Mouse (Mus musculus): ENCODE measurements around the gene Znrf1. TPM values are rescaled to one million over a fixed set of nuclear protein-coding genes. Genes with fewer than 3 reads are reported as not detected.

The Znrf1 gene
- polyA plus RNA-seq, 1 experiment, result 124 TPM

DNA sequence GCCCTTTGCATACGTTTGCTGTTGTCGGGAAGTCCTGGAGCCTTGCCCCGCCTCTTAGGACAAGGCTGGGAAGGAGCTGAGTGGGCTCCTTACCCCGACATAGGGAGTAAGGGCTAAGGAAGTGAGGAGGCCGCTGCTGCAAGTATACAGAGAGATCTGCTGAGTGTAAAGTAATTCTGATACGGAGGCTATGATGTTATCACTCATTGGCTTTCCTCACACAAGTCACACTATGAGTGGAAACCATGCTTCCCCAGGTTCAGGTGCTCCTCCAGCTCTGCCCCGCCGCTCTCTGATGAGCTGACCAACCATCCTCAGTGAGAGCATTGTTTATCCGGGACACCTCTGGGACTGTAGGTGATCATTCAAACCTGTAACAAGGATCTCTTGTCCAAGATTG is 30.4 kb downstream of the Znrf1 start:
- Histone ChIP-seq H3K4me3 (replicated peaks; ENCODE audit: control insufficient read depth, low read depth, low read length) (no peak overlapping the region), H3K4me1 (ENCODE audit: control insufficient read depth, insufficient read depth, low read length) (peaks cover 4% of the 10 kb centered on the region), H3K27ac (ENCODE audit: control insufficient read depth, insufficient read depth, low read depth, low read length, poor library complexity) (no peak overlapping the region; the same call in 1 of the 2 replicates)
- TF ChIP-seq POLR2A (IDR thresholded peaks at IDR 0.05; ENCODE audit: borderline replicate concordance, control insufficient read depth, low read depth, low read length) (no peak), CTCF (IDR thresholded peaks at IDR 0.05; ENCODE audit: control insufficient read depth, insufficient read depth, low read length) (no peak)
- WGBS, result 58% methylated on average over 9 of the region's 9 CpGs

DNA sequence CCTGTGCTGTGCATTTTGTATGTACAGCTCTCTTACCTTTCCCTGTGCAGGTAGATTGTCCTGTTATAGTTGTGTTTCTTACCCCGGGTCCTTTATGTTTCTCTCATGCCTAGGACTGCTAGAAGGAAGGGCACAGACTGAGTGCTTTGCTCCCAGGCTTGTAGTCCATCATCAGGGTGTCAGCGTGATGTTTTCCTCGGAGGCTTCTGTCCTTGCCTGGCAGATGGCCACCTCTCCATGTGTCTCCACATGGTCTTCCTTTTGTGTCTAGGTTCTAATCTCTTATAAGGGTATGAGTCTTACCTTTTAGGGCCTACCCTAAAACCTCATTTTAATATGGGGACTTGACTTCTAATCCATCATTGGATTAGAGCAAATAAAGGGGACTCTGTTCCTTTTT is 31.7 kb downstream of the Znrf1 start:
- Histone ChIP-seq H3K4me1 (ENCODE audit: control insufficient read depth, insufficient read depth, low read length) (peaks cover 4% of the 10 kb centered on the region), H3K4me3 (replicated peaks; ENCODE audit: control insufficient read depth, low read depth, low read length) (no peak overlapping the region), H3K27ac (ENCODE audit: control insufficient read depth, insufficient read depth, low read depth, low read length, poor library complexity) (no peak overlapping the region)
- TF ChIP-seq POLR2A (IDR thresholded peaks at IDR 0.05; ENCODE audit: borderline replicate concordance, control insufficient read depth, low read depth, low read length), result no peak
- no peak for TF ChIP-seq CTCF (IDR thresholded peaks at IDR 0.05; ENCODE audit: control insufficient read depth, insufficient read depth, low read length)
- WGBS, result 81% methylated on average over 3 of the region's 3 CpGs

DNA sequence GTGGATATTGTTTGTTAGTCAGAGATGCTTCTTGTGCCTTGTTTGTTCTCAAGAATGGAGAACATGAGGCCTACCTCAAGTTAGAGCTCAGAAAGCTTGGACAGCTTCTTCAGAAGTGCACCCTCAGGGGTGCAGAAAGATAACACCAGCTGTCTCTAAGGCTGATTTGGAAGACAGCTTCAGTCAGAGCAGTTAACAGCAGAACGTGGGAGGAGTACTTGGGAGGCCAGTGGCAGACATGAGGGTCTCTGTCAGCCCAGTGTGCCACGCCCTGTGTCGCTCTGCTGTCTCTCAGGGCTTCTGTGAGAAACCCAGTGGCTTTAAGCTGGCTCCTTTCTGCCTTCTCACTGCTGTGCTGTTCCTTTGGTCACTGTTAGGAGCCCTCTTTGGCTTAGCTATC is 32.1 kb downstream of the Znrf1 start:
- peak overlapping the region; percentile 62 for H3K27ac ChIP-seq (ENCODE audit: control insufficient read depth, insufficient read depth, low read depth, low read length, poor library complexity)
- H3K4me3 ChIP-seq (replicated peaks; ENCODE audit: control insufficient read depth, low read depth, low read length), result no peak overlapping the region
- TF ChIP-seq POLR2A (IDR thresholded peaks at IDR 0.05; ENCODE audit: borderline replicate concordance, control insufficient read depth, low read depth, low read length) (no peak), CTCF (IDR thresholded peaks at IDR 0.05; ENCODE audit: control insufficient read depth, insufficient read depth, low read length) (no peak)
- 68% methylated on average over 3 of the region's 3 CpGs for WGBS
- peaks cover 4% of the 10 kb centered on the region for H3K4me1 ChIP-seq (ENCODE audit: control insufficient read depth, insufficient read depth, low read length)

DNA sequence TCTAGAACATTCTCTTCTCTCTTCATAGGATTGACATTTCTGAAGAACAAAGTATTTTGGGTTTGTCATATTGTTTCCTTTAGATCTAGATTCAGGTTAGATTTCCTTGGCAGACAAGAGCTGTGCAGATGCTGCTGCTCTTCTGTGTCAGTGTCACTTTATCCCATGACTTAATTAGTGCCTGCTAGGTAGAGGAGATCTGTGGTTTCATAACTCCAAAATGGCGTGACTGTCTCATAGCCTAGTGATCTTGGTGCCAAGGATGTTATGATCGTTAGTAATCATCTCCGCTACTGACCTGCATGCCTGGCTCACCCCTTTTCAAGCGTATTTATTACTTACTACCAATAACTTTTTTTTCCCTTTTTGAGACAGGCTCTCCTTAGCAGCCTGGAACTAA is 34.0 kb downstream of the Znrf1 start:
- Histone ChIP-seq H3K4me3 (replicated peaks; ENCODE audit: control insufficient read depth, low read depth, low read length) (no peak overlapping the region), H3K4me1 (ENCODE audit: control insufficient read depth, insufficient read depth, low read length) (no peaks in the 10 kb centered on the region; the same call in 1 of the 2 replicates), H3K27ac (ENCODE audit: control insufficient read depth, insufficient read depth, low read depth, low read length, poor library complexity) (no peak overlapping the region)
- TF ChIP-seq CTCF (IDR thresholded peaks at IDR 0.05; ENCODE audit: control insufficient read depth, insufficient read depth, low read length) (no peak), POLR2A (IDR thresholded peaks at IDR 0.05; ENCODE audit: borderline replicate concordance, control insufficient read depth, low read depth, low read length) (no peak)
- WGBS, result 75% methylated on average over 4 of the region's 4 CpGs

DNA sequence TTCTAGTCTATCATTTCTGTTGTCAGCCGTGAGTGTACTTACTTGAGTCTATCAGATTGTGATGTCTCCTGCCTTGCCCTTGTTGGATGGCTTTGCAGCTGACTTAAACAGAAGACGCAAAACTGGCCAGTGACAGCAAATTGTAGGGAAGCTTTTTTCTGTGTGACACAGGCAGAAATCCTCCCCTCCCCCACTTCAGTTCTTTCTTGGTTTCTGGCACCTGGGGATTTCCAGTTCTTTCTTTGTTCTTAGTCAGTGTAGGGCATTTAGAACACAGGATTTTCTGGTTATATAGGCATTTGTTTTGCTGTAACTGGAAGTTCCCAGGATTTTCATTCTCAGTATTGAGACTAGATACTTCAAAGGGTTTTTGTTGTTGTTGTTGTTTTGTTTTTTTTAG is 34.5 kb downstream of the Znrf1 start:
- 61% methylated on average over 2 of the region's 2 CpGs for WGBS
- H3K27ac ChIP-seq (ENCODE audit: control insufficient read depth, insufficient read depth, low read depth, low read length, poor library complexity), result no peak overlapping the region

DNA sequence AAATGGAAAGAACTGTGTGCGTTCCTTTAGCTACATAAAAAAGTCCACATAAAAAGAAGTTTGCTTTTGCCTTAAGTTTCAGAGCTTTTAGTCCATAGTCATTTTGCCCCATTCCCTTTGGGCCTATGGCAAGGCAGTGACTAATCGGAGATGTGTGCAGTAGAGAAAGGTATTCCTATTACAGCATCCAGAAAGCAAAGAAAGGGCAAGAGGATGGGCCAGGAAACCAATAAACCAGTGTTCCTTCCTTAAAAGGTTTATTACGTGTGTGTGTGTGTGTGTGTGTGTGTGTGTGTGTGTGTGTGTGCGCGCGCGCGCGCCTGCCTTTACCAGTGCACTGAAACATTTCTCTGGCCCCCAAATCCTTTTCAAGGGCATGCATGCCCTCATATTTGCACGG is 35.8 kb downstream of the Znrf1 start:
- Histone ChIP-seq H3K27ac (ENCODE audit: control insufficient read depth, insufficient read depth, low read depth, low read length, poor library complexity) (no peak overlapping the region), H3K4me3 (replicated peaks; ENCODE audit: control insufficient read depth, low read depth, low read length) (no peak overlapping the region), H3K4me1 (ENCODE audit: control insufficient read depth, insufficient read depth, low read length) (no peaks in the 10 kb centered on the region; the same call in 1 of the 2 replicates)
- WGBS, result 58% methylated on average over 10 of the region's 10 CpGs
- no peak for TF ChIP-seq CTCF (IDR thresholded peaks at IDR 0.05; ENCODE audit: control insufficient read depth, insufficient read depth, low read length)
- TF ChIP-seq POLR2A (IDR thresholded peaks at IDR 0.05; ENCODE audit: borderline replicate concordance, control insufficient read depth, low read depth, low read length), result no peak

More for the DNA sequence above, 34.5 kb downstream of the Znrf1 start:
- Histone ChIP-seq H3K4me1 (ENCODE audit: control insufficient read depth, insufficient read depth, low read length) (no peaks in the 10 kb centered on the region; the same call in 1 of the 2 replicates), H3K4me3 (replicated peaks; ENCODE audit: control insufficient read depth, low read depth, low read length) (no peak overlapping the region)
- TF ChIP-seq CTCF (IDR thresholded peaks at IDR 0.05; ENCODE audit: control insufficient read depth, insufficient read depth, low read length), result no peak
- no peak for TF ChIP-seq POLR2A (IDR thresholded peaks at IDR 0.05; ENCODE audit: borderline replicate concordance, control insufficient read depth, low read depth, low read length)

DNA sequence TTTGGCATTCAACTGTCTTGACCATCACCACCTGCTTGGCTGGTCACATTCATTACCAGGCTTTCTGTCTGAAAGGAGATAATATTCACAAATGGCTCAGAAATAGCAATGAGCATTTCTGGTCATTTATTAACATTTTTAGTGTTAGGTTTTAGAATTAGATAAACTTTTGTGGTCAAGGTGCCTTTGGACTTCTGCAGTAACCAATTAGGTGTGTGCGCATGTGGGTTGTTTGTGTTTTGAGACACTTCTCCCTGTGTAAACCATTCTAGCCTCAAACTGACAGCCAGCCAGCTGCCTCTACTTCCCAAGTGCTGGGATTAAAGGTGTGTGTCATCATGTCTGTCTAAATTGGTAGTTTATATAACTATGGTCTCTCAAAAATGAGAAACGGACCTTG is 36.5 kb downstream of the Znrf1 start:
- Histone ChIP-seq H3K4me3 (replicated peaks; ENCODE audit: control insufficient read depth, low read depth, low read length) (no peak overlapping the region), H3K27ac (ENCODE audit: control insufficient read depth, insufficient read depth, low read depth, low read length, poor library complexity) (no peak overlapping the region), H3K4me1 (ENCODE audit: control insufficient read depth, insufficient read depth, low read length) (no peaks in the 10 kb centered on the region; the same call in 1 of the 2 replicates)
- 83% methylated on average over 2 of the region's 2 CpGs for WGBS
- TF ChIP-seq CTCF (IDR thresholded peaks at IDR 0.05; ENCODE audit: control insufficient read depth, insufficient read depth, low read length), result no peak
- TF ChIP-seq POLR2A (IDR thresholded peaks at IDR 0.05; ENCODE audit: borderline replicate concordance, control insufficient read depth, low read depth, low read length), result no peak

DNA sequence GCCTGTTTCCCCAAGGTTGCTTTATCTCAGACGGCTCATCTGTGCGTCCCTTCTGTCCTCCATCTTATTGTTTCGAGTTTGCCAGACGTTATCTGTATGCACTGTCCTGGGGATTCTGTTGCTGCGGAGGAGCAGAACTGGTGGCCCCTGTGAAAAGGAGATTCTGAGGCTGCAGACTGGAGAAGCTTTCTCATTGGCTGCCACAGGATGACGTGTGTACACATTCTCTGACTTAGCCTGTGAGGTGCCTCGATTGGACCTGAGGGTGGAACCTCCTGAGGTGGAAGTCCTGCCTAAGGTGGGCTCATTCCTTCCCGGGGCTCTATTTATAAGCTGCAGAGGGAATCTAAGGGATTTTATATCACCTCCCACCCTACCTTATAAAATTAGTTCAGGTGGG is 37.7 kb downstream of the Znrf1 start:
- H3K27ac ChIP-seq (ENCODE audit: control insufficient read depth, insufficient read depth, low read depth, low read length, poor library complexity), result no peak overlapping the region; the same call in 1 of the 2 replicates
- H3K4me3 ChIP-seq (replicated peaks; ENCODE audit: control insufficient read depth, low read depth, low read length), result peak overlapping the region; percentile 29
- TF ChIP-seq CTCF (IDR thresholded peaks at IDR 0.05; ENCODE audit: control insufficient read depth, insufficient read depth, low read length), result no peak
- no peak for TF ChIP-seq POLR2A (IDR thresholded peaks at IDR 0.05; ENCODE audit: borderline replicate concordance, control insufficient read depth, low read depth, low read length)
- WGBS, result 45% methylated on average over 8 of the region's 8 CpGs
- H3K4me1 ChIP-seq (ENCODE audit: control insufficient read depth, insufficient read depth, low read length), result no peaks in the 10 kb centered on the region; the same call in 1 of the 2 replicates

DNA sequence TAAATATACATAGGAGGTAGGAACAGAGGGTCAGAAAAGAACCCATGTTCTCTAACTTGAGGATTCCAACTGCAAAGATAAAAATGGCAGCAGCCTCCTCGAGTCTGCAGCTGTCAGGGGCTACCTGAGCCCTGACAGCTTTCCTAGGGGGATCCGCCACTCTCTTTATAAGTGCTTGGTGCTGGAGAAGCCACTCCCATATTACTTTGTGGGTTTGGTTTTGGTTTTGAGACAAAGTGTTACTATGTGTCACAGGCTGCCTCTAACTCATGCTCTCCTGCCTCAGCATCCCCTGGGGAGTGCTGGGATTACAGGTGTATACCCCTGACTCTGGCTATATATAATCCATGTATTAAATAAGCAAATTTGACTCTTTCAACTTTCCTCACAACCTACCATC is 38.1 kb downstream of the Znrf1 start:
- Histone ChIP-seq H3K27ac (ENCODE audit: control insufficient read depth, insufficient read depth, low read depth, low read length, poor library complexity) (no peak overlapping the region; the same call in 1 of the 2 replicates), H3K4me3 (replicated peaks; ENCODE audit: control insufficient read depth, low read depth, low read length) (no peak overlapping the region), H3K4me1 (ENCODE audit: control insufficient read depth, insufficient read depth, low read length) (no peaks in the 10 kb centered on the region; the same call in 1 of the 2 replicates)
- TF ChIP-seq CTCF (IDR thresholded peaks at IDR 0.05; ENCODE audit: control insufficient read depth, insufficient read depth, low read length), result no peak
- TF ChIP-seq POLR2A (IDR thresholded peaks at IDR 0.05; ENCODE audit: borderline replicate concordance, control insufficient read depth, low read depth, low read length), result no peak
- 51% methylated on average over 2 of the region's 2 CpGs for WGBS
